Mouse (Mus musculus) forebrain, embryonic 13.5 days (tissue): Measurements from ENCODE around the gene Fam219a. TPM values are rescaled to one million over a fixed set of nuclear protein-coding genes. Genes with fewer than 3 reads are reported as not detected.

Experiments
- ATAC-seq: fragments of 200-750 bp; cut with Nextera tagmentation; 2 replicates; pipeline ENCODE4 v1.8.0; 2017
- H3K27ac ChIP-seq: fragments of 300-500 bp; sonication (generic); 2 replicates; pipeline ENCODE4 v1.5.1; 2015; ENCODE audit warnings: inconsistent platforms, mild to moderate bottlenecking, moderate library complexity
- H3K27me3 ChIP-seq: fragments of 300-500 bp; sonication (generic); 2 replicates; pipeline ENCODE4 v1.6.1; 2015; ENCODE audit warnings: mild to moderate bottlenecking, inconsistent platforms
- H3K36me3 ChIP-seq: fragments of 300-500 bp; sonication (generic); 2 replicates; pipeline ENCODE4 v1.6.1; 2015; ENCODE audit warnings: mild to moderate bottlenecking, inconsistent platforms; ENCODE audit not compliant: poor library complexity, severe bottlenecking
- H3K4me1 ChIP-seq: fragments of 300-500 bp; sonication (generic); 2 replicates; pipeline ENCODE4 v1.6.1; 2015; ENCODE audit warnings: inconsistent platforms
- H3K4me2 ChIP-seq: fragments of 300-500 bp; sonication (generic); 2 replicates; pipeline ENCODE4 v1.6.1; 2015; ENCODE audit warnings: inconsistent platforms, mild to moderate bottlenecking, moderate library complexity
- H3K4me3 ChIP-seq: fragments of 300-500 bp; sonication (generic); 2 replicates; pipeline ENCODE4 v1.5.1; 2015; ENCODE audit warnings: mild to moderate bottlenecking, inconsistent platforms
- H3K9ac ChIP-seq: fragments of 300-500 bp; sonication (generic); 2 replicates; pipeline ENCODE4 v1.6.1; 2015; ENCODE audit warnings: mild to moderate bottlenecking, inconsistent platforms
- H3K9me3 ChIP-seq: fragments of 300-500 bp; sonication (generic); replicated peaks from 2 replicates; pipeline ENCODE4 v1.6.1; 2016; ENCODE audit warnings: inconsistent platforms
- WGBS: fragments of 180-500 bp; shearing (Covaris S2); methylation state at CpG from one replicate; pipeline ENCODE4 v1.1.7; 2015; 5-methylcytosine and 5-hydroxymethylcytosine counted together
- polyA plus RNA-seq: library from polyadenylated mRNA; unstranded; fragments of >200 nt; fragmentation: Nextera tagmentation; extraction: Ambion mirVana; gene quantifications from 2 replicates; pipeline ENCODE4 v1.2.1, GENCODE M21; 2015

Gene Fam219a
- polyA plus RNA-seq, 1 experiment from 2014 or later = 10.8 TPM

- 52% methylated on average over 6 of the region's 6 CpGs for WGBS
- no peaks in the 10 kb centered on the region for H3K9me3 ChIP-seq
- no peak overlapping the region for H3K27ac ChIP-seq
Measured at GRCm38 (mm10) chr4:41575914-41576313, 6.6 kb upstream of the Fam219a start.

GRCm38 (mm10) chr4:41573492-41573891 lies 4.2 kb upstream of the Fam219a start:
- no peak overlapping the region for H3K4me3 ChIP-seq
- H3K4me1 ChIP-seq = peaks cover 32% of the 10 kb centered on the region
- H3K9me3 ChIP-seq = no peaks in the 10 kb centered on the region
- no peak overlapping the region for H3K4me2 ChIP-seq
- WGBS = 63% methylated on average over 4 of the region's 4 CpGs
- no peak overlapping the region for H3K27ac ChIP-seq
- H3K27me3 ChIP-seq = peaks cover 4% of the 10 kb centered on the region
- H3K9ac ChIP-seq = no peak overlapping the region
- no peak for ATAC-seq
- H3K36me3 ChIP-seq = no peaks in the 10 kb centered on the region

More at GRCm38 (mm10) chr4:41575914-41576313, 6.6 kb upstream of the Fam219a start:
- Histone ChIP-seq H3K27me3 (peaks cover 4% of the 10 kb centered on the region), H3K4me2 (no peak overlapping the region), H3K9ac (no peak overlapping the region), H3K4me1 (peaks cover 28% of the 10 kb centered on the region), H3K4me3 (no peak overlapping the region), H3K36me3 (no peaks in the 10 kb centered on the region)
- ATAC-seq = no peak

GRCm38 (mm10) chr4:41571490-41571889 lies 2.2 kb upstream of the Fam219a start:
- ATAC-seq = no peak
- H3K9ac ChIP-seq = no peak overlapping the region
- peaks cover 34% of the 10 kb centered on the region for H3K4me1 ChIP-seq
- WGBS = 23% methylated on average over 5 of the region's 5 CpGs
- H3K27ac ChIP-seq = no peak overlapping the region
- H3K4me2 ChIP-seq = no peak overlapping the region
- H3K4me3 ChIP-seq = no peak overlapping the region
- no peaks in the 10 kb centered on the region for H3K36me3 ChIP-seq
- peaks cover 4% of the 10 kb centered on the region for H3K27me3 ChIP-seq
- H3K9me3 ChIP-seq = no peaks in the 10 kb centered on the region

- peaks cover 38% of the 10 kb centered on the region for H3K4me1 ChIP-seq
- H3K36me3 ChIP-seq = peaks cover 3% of the 10 kb centered on the region; the same call in 1 of the 2 replicates
- peak overlapping the region; percentile 91 for H3K27ac ChIP-seq
- H3K9me3 ChIP-seq = no peaks in the 10 kb centered on the region
- H3K9ac ChIP-seq = peak overlapping the region; percentile 88
- H3K4me2 ChIP-seq = peak overlapping the region; percentile 91
- 2% methylated on average over 58 of the region's 58 CpGs for WGBS
- peaks cover 4% of the 10 kb centered on the region for H3K27me3 ChIP-seq
- peak; percentile 5 for ATAC-seq
- H3K4me3 ChIP-seq = peak overlapping the region; percentile 83
Measured at GRCm38 (mm10) chr4:41568682-41569410, 492 bp downstream of the Fam219a start.

GRCm38 (mm10) chr4:41568239-41568638 lies 1.1 kb downstream of the Fam219a start:
- H3K27ac ChIP-seq = peak overlapping the region; percentile 91
- H3K36me3 ChIP-seq = peaks cover 8% of the 10 kb centered on the region; the same call in 1 of the 2 replicates
- peak overlapping the region; percentile 91 for H3K4me2 ChIP-seq
- ATAC-seq = no peak
- H3K4me3 ChIP-seq = peak overlapping the region; percentile 83
- peaks cover 38% of the 10 kb centered on the region for H3K4me1 ChIP-seq
- 3% methylated on average over 19 of the region's 19 CpGs for WGBS
- peak overlapping the region; percentile 88 for H3K9ac ChIP-seq
- peaks cover 4% of the 10 kb centered on the region for H3K27me3 ChIP-seq
- H3K9me3 ChIP-seq = no peaks in the 10 kb centered on the region

- H3K4me2 ChIP-seq = peak overlapping the region; percentile 16; the same call in 1 of the 2 replicates
- WGBS = 8% methylated on average over 3 of the region's 3 CpGs
Measured at GRCm38 (mm10) chr4:41566123-41566522, 3.2 kb downstream of the Fam219a start.

GRCm38 (mm10) chr4:41563297-41563696 lies 6.0 kb downstream of the Fam219a start:
- H3K27ac ChIP-seq = no peak overlapping the region
- H3K9ac ChIP-seq = no peak overlapping the region
- no peak for ATAC-seq
- 92% methylated on average over 5 of the region's 5 CpGs for WGBS
- no peaks in the 10 kb centered on the region for H3K9me3 ChIP-seq
- peaks cover 29% of the 10 kb centered on the region for H3K4me1 ChIP-seq
- H3K4me3 ChIP-seq = no peak overlapping the region
- H3K27me3 ChIP-seq = no peaks in the 10 kb centered on the region
- peaks cover 8% of the 10 kb centered on the region; the same call in 1 of the 2 replicates for H3K36me3 ChIP-seq
- H3K4me2 ChIP-seq = no peak overlapping the region

More at GRCm38 (mm10) chr4:41566123-41566522, 3.2 kb downstream of the Fam219a start:
- Histone ChIP-seq H3K27ac (no peak overlapping the region), H3K36me3 (peaks cover 8% of the 10 kb centered on the region; the same call in 1 of the 2 replicates), H3K4me1 (peaks cover 38% of the 10 kb centered on the region), H3K4me3 (no peak overlapping the region), H3K9ac (no peak overlapping the region), H3K27me3 (peaks cover under 1% of the 10 kb centered on the region), H3K9me3 (no peaks in the 10 kb centered on the region)
- no peak for ATAC-seq

- H3K4me1 ChIP-seq = peaks cover 19% of the 10 kb centered on the region
- no peak overlapping the region for H3K4me2 ChIP-seq
- H3K27me3 ChIP-seq = no peaks in the 10 kb centered on the region
- H3K9me3 ChIP-seq = no peaks in the 10 kb centered on the region
- no peak overlapping the region for H3K4me3 ChIP-seq
- H3K9ac ChIP-seq = no peak overlapping the region
- H3K36me3 ChIP-seq = no peaks in the 10 kb centered on the region
- no peak overlapping the region for H3K27ac ChIP-seq
- 71% methylated on average over 3 of the region's 3 CpGs for WGBS
- ATAC-seq = no peak
Measured at GRCm38 (mm10) chr4:41557092-41557491, 12.2 kb downstream of the Fam219a start.

GRCm38 (mm10) chr4:41556311-41556953 lies 12.9 kb downstream of the Fam219a start:
- Histone ChIP-seq H3K4me1 (peaks cover 19% of the 10 kb centered on the region), H3K4me3 (no peak overlapping the region), H3K27ac (no peak overlapping the region), H3K9me3 (no peaks in the 10 kb centered on the region), H3K27me3 (no peaks in the 10 kb centered on the region), H3K36me3 (no peaks in the 10 kb centered on the region), H3K9ac (no peak overlapping the region), H3K4me2 (no peak overlapping the region)
- 65% methylated on average over 5 of the region's 5 CpGs for WGBS
- ATAC-seq = no peak

- H3K27me3 ChIP-seq = no peaks in the 10 kb centered on the region
- H3K4me3 ChIP-seq = no peak overlapping the region
- no peaks in the 10 kb centered on the region for H3K9me3 ChIP-seq
- no peak for ATAC-seq
- peaks cover 21% of the 10 kb centered on the region for H3K4me1 ChIP-seq
- no peak overlapping the region for H3K9ac ChIP-seq
- WGBS = 80% methylated on average over 14 of the region's 14 CpGs
- no peak overlapping the region for H3K27ac ChIP-seq
- no peak overlapping the region for H3K4me2 ChIP-seq
- no peaks in the 10 kb centered on the region for H3K36me3 ChIP-seq
Measured at GRCm38 (mm10) chr4:41554994-41555663, 14.2 kb downstream of the Fam219a start.

- Histone ChIP-seq H3K9ac (no peak overlapping the region), H3K4me2 (no peak overlapping the region), H3K36me3 (no peaks in the 10 kb centered on the region), H3K9me3 (no peaks in the 10 kb centered on the region), H3K4me3 (no peak overlapping the region), H3K27me3 (no peaks in the 10 kb centered on the region), H3K27ac (no peak overlapping the region), H3K4me1 (peaks cover 24% of the 10 kb centered on the region)
- no peak for ATAC-seq
- 71% methylated on average over 11 of the region's 11 CpGs for WGBS
Measured at GRCm38 (mm10) chr4:41553116-41553515, 16.2 kb downstream of the Fam219a start.

- Histone ChIP-seq H3K27ac (no peak overlapping the region), H3K4me1 (peaks cover 24% of the 10 kb centered on the region), H3K4me3 (no peak overlapping the region), H3K27me3 (no peaks in the 10 kb centered on the region), H3K36me3 (no peaks in the 10 kb centered on the region), H3K4me2 (no peak overlapping the region), H3K9ac (no peak overlapping the region), H3K9me3 (0 out of 2 replicates have a peak, but pooled peaks cover 3% of the 10 kb centered on the region)
- WGBS = 46% methylated on average over 6 of the region's 6 CpGs
- peak; percentile 21; the same call in 1 of the 2 replicates for ATAC-seq
Measured at GRCm38 (mm10) chr4:41552529-41552928, 16.8 kb downstream of the Fam219a start.
